Mouse (Mus musculus) forebrain, embryonic 10.5 days (tissue): Measurements from ENCODE around the gene Irak1bp1. TPM values are rescaled to one million over a fixed set of nuclear protein-coding genes. Genes with fewer than 3 reads are reported as not detected.

ENCODE experiments used
- DNase-seq: peaks from one replicate; pipeline ENCODE4 v3.0.0-alpha.2; 2017; ENCODE audit warnings: low spot score; ENCODE audit errors: extremely low spot score
- H3K27ac ChIP-seq: fragments of 300-500 bp; sonication (generic); 2 replicates; pipeline ENCODE4 v1.5.1; 2016; ENCODE audit warnings: mild to moderate bottlenecking
- H3K27me3 ChIP-seq: fragments of 300-500 bp; sonication (generic); 2 replicates; pipeline ENCODE4 v1.6.1; 2016; ENCODE audit warnings: mild to moderate bottlenecking; ENCODE audit not compliant: poor library complexity, severe bottlenecking
- H3K36me3 ChIP-seq: fragments of 300-500 bp; sonication (generic); replicated peaks from 2 replicates; pipeline ENCODE4 v1.6.1; 2016; ENCODE audit warnings: mild to moderate bottlenecking, moderate library complexity
- H3K4me1 ChIP-seq: fragments of 300-500 bp; sonication (generic); 2 replicates; pipeline ENCODE4 v1.6.1; 2016
- H3K4me3 ChIP-seq: fragments of 300-500 bp; sonication (generic); 2 replicates; pipeline ENCODE4 v1.5.1; 2016; ENCODE audit warnings: mild to moderate bottlenecking, moderate library complexity
- H3K9me3 ChIP-seq: fragments of 300-500 bp; sonication (generic); 2 replicates; pipeline ENCODE4 v1.6.1; 2016; ENCODE audit warnings: mild to moderate bottlenecking, moderate library complexity
- WGBS: fragments of 180-500 bp; shearing (Covaris S2); methylation state at CpG from one replicate; pipeline ENCODE4 v1.1.7; 2016; 5-methylcytosine and 5-hydroxymethylcytosine counted together
- polyA plus RNA-seq: library from polyadenylated mRNA; unstranded; fragments of >200 nt; fragmentation: Nextera tagmentation; extraction: Ambion mirVana; gene quantifications from 2 replicates; pipeline ENCODE4 v1.2.1, GENCODE M21; 2016

Irak1bp1 gene
- polyA plus RNA-seq, 1 experiment from 2014 or later = 27.5 TPM

- Histone ChIP-seq H3K27me3 (no peaks in the 10 kb centered on the region), H3K36me3 (peaks cover 73% of the 10 kb centered on the region), H3K27ac (no peak overlapping the region), H3K9me3 (no peaks in the 10 kb centered on the region), H3K4me1 (no peaks in the 10 kb centered on the region), H3K4me3 (no peak overlapping the region)
- WGBS = 92% methylated on average over 4 of the region's 4 CpGs
- DNase-seq = no peak
These were observed 13.3 kb downstream of the Irak1bp1 start for GRCm38 (mm10) chr9:82842671-82843070.

GRCm38 (mm10) chr9:82854040-82854439 lies 24.7 kb downstream of the Irak1bp1 start:
- H3K4me1 ChIP-seq = no peaks in the 10 kb centered on the region
- no peaks in the 10 kb centered on the region for H3K9me3 ChIP-seq
- DNase-seq = no peak
- H3K27ac ChIP-seq = no peak overlapping the region
- no peaks in the 10 kb centered on the region for H3K27me3 ChIP-seq
- 53% methylated on average over 2 of the region's 2 CpGs for WGBS
- peaks cover 2% of the 10 kb centered on the region; the same call in 1 of the 2 replicates for H3K36me3 ChIP-seq
- no peak overlapping the region for H3K4me3 ChIP-seq

GRCm38 (mm10) chr9:82854973-82855614 lies 25.8 kb downstream of the Irak1bp1 start:
- no peaks in the 10 kb centered on the region for H3K4me1 ChIP-seq
- H3K27me3 ChIP-seq = no peaks in the 10 kb centered on the region
- no peaks in the 10 kb centered on the region for H3K9me3 ChIP-seq
- WGBS = 55% methylated on average over 3 of the region's 3 CpGs
- no peaks in the 10 kb centered on the region; the same call in 1 of the 2 replicates for H3K36me3 ChIP-seq
- no peak overlapping the region for H3K4me3 ChIP-seq
- DNase-seq = no peak
- no peak overlapping the region for H3K27ac ChIP-seq

GRCm38 (mm10) chr9:82856241-82856640 lies 26.9 kb downstream of the Irak1bp1 start:
- Histone ChIP-seq H3K36me3 (no peaks in the 10 kb centered on the region; the same call in 1 of the 2 replicates), H3K27ac (no peak overlapping the region), H3K27me3 (no peaks in the 10 kb centered on the region), H3K4me3 (no peak overlapping the region), H3K9me3 (no peaks in the 10 kb centered on the region), H3K4me1 (no peaks in the 10 kb centered on the region)
- no peak for DNase-seq
- 92% methylated on average over 4 of the region's 4 CpGs for WGBS

GRCm38 (mm10) chr9:82860805-82861204 lies 31.5 kb downstream of the Irak1bp1 start:
- Histone ChIP-seq H3K27ac (no peak overlapping the region), H3K9me3 (no peaks in the 10 kb centered on the region), H3K4me3 (no peak overlapping the region), H3K27me3 (no peaks in the 10 kb centered on the region), H3K4me1 (peaks cover 10% of the 10 kb centered on the region), H3K36me3 (peaks cover 7% of the 10 kb centered on the region)
- DNase-seq = no peak
- 92% methylated on average over 2 of the region's 2 CpGs for whole genome bisulfite sequencing

- 92% methylated on average over 4 of the region's 4 CpGs for WGBS
- Histone ChIP-seq H3K9me3 (no peaks in the 10 kb centered on the region), H3K36me3 (peaks cover 13% of the 10 kb centered on the region)
These were observed 32.0 kb downstream of the Irak1bp1 start for GRCm38 (mm10) chr9:82861316-82861715.

GRCm38 (mm10) chr9:82861775-82862430 lies 32.6 kb downstream of the Irak1bp1 start:
- Histone ChIP-seq H3K27ac (no peak overlapping the region), H3K27me3 (no peaks in the 10 kb centered on the region), H3K9me3 (no peaks in the 10 kb centered on the region), H3K36me3 (peaks cover 18% of the 10 kb centered on the region), H3K4me1 (peaks cover 10% of the 10 kb centered on the region), H3K4me3 (no peak overlapping the region)
- no peak for DNase-seq
- 92% methylated on average over 3 of the region's 3 CpGs for WGBS

More at GRCm38 (mm10) chr9:82861316-82861715, 32.0 kb downstream of the Irak1bp1 start:
- H3K27ac ChIP-seq = no peak overlapping the region
- H3K4me3 ChIP-seq = no peak overlapping the region
- DNase-seq = no peak
- peaks cover 10% of the 10 kb centered on the region for H3K4me1 ChIP-seq
- no peaks in the 10 kb centered on the region for H3K27me3 ChIP-seq

GRCm38 (mm10) chr9:82866121-82866520 lies 36.8 kb downstream of the Irak1bp1 start:
- 97% methylated on average over 1 of the region's 1 CpGs for WGBS
- H3K4me1 ChIP-seq = peaks cover 10% of the 10 kb centered on the region
- peaks cover 57% of the 10 kb centered on the region for H3K36me3 ChIP-seq
- no peaks in the 10 kb centered on the region for H3K9me3 ChIP-seq
- H3K4me3 ChIP-seq = no peak overlapping the region
- H3K27ac ChIP-seq = no peak overlapping the region
- no peak for DNase-seq
- no peaks in the 10 kb centered on the region for H3K27me3 ChIP-seq

GRCm38 (mm10) chr9:82867698-82868097 lies 38.4 kb downstream of the Irak1bp1 start:
- DNase-seq = no peak

GRCm38 (mm10) chr9:82877078-82877477 lies 47.7 kb downstream of the Irak1bp1 start:
- H3K9me3 ChIP-seq = no peaks in the 10 kb centered on the region
- no peaks in the 10 kb centered on the region for H3K27me3 ChIP-seq
- no peak overlapping the region for H3K27ac ChIP-seq
- no peak for DNase-seq
- H3K4me1 ChIP-seq = no peaks in the 10 kb centered on the region
- H3K36me3 ChIP-seq = peaks cover 100% of the 10 kb centered on the region
- 95% methylated on average over 1 of the region's 1 CpGs for WGBS
- H3K4me3 ChIP-seq = no peak overlapping the region

More at GRCm38 (mm10) chr9:82867698-82868097, 38.4 kb downstream of the Irak1bp1 start:
- no peak overlapping the region for H3K4me3 ChIP-seq
- WGBS = 95% methylated on average over 3 of the region's 3 CpGs
- peaks cover 73% of the 10 kb centered on the region for H3K36me3 ChIP-seq
- no peaks in the 10 kb centered on the region for H3K9me3 ChIP-seq
- H3K27me3 ChIP-seq = no peaks in the 10 kb centered on the region
- H3K27ac ChIP-seq = no peak overlapping the region
- peaks cover 10% of the 10 kb centered on the region for H3K4me1 ChIP-seq

- Histone ChIP-seq H3K9me3 (no peaks in the 10 kb centered on the region), H3K4me3 (no peak overlapping the region), H3K27ac (no peak overlapping the region), H3K4me1 (no peaks in the 10 kb centered on the region), H3K27me3 (no peaks in the 10 kb centered on the region), H3K36me3 (peaks cover 100% of the 10 kb centered on the region)
- DNase-seq = no peak
These were observed 54.8 kb downstream of the Irak1bp1 start for GRCm38 (mm10) chr9:82884177-82884576.

GRCm38 (mm10) chr9:82888645-82889044 lies 59.3 kb downstream of the Irak1bp1 start:
- H3K27ac ChIP-seq = no peak overlapping the region
- no peak for DNase-seq
- peaks cover 100% of the 10 kb centered on the region for H3K36me3 ChIP-seq
- H3K9me3 ChIP-seq = no peaks in the 10 kb centered on the region
- H3K4me1 ChIP-seq = no peaks in the 10 kb centered on the region
- no peaks in the 10 kb centered on the region for H3K27me3 ChIP-seq
- no peak overlapping the region for H3K4me3 ChIP-seq
